Mouse (Mus musculus) heart, postnatal 0 days (tissue): Measurements from ENCODE around the gene Kncn.

ENCODE experiments used
- CTCF ChIP-seq: IDR thresholded peaks from 2 replicates; pipeline ENCODE4 v1.5.1; 2016; ENCODE audit warnings: antibody characterized with exemption, control low read depth, low read depth
- EP300 ChIP-seq: IDR thresholded peaks from 2 replicates; pipeline ENCODE4 v1.6.1; 2016; ENCODE audit warnings: antibody characterized with exemption, low read depth

DNA sequence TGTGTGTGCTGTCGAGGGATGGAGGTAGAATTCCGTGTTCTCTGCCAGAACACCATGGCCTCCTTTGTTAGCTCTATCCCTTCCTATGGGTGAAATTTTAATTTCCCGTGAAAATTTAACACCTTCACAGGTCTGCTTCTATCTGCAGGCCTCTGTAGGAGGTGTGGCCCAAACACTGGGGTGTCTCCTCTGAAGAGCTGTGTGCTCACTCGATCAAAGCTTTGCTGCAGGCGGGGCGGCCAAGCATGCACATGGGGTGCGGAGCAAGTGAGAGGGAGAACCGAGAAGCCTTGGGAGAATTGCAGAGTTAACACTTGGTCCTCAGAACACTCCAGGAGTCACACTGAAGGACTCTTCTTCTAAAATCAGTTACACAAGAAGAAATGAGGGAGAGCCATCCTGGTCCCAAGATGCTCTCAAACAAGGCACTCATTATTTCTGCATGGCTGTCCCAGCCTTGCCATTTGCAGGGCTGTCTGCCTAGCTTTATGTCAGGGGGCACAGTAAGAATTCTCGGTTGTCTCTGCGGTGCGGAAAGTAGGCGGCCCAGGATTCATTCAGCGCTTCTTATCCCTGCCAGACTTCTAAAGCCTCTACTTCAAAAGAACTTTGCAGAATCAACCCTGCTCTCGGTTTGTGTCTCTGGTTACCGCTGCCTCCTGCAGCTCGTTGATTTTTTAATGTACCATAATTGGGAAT lies 14.5 kb upstream of the Kncn start:
- no peak for TF ChIP-seq EP300
- TF ChIP-seq CTCF = no peak
